Mouse (Mus musculus) activated CD4-positive, CD25-positive, alpha-beta regulatory T cell, adult 4 months (primary cell): Measurements from ENCODE around the gene Rap1gap2. TPM values are rescaled to one million over a fixed set of nuclear protein-coding genes. Genes with fewer than 3 reads are reported as not detected.
A peak's percentile ranks its signal among the peaks of the same experiment; 100 is the strongest.

ENCODE experiments used
- ATAC-seq: one replicate; pipeline ENCODE4 v1.8.0; 2017
- polyA plus RNA-seq, 2 experiments: library from polyadenylated mRNA; unstranded; fragments of 100-300 nt; shearing (Covaris generic); gene quantifications; one replicate each; pipeline ENCODE4 v1.2.1; 2017

Gene Rap1gap2
- 1 to 10 TPM; 3.3 to 4.1 TPM for polyA plus RNA-seq

- no peak for ATAC-seq
These were observed at the start of gene Rap1gap2 for GRCm38 (mm10) chr11:74610545-74611176. Gene Rap1gap2, minus strand, starts transcription at chr11:74610915.

- ATAC-seq, result no peak
These were observed 49.6 kb upstream of the Rap1gap2 start for GRCm38 (mm10) chr11:74660336-74660735.

- ATAC-seq, result no peak
These were observed 45.2 kb upstream of the Rap1gap2 start for GRCm38 (mm10) chr11:74655941-74656340.

- ATAC-seq, result no peak
These were observed 42.7 kb upstream of the Rap1gap2 start for GRCm38 (mm10) chr11:74653385-74653784.

GRCm38 (mm10) chr11:74652791-74653191, 42.1 kb upstream of the Rap1gap2 start:
- ATAC-seq, result no peak

GRCm38 (mm10) chr11:74650576-74651100, 39.9 kb upstream of the Rap1gap2 start:
- no peak for ATAC-seq

GRCm38 (mm10) chr11:74649647-74650551, 39.2 kb upstream of the Rap1gap2 start:
- peak; percentile 3 for ATAC-seq

- peak; percentile 95 for ATAC-seq
These were observed 38.5 kb upstream of the Rap1gap2 start, which contains the start of gene Cluh for GRCm38 (mm10) chr11:74649095-74649646. Gene Cluh, plus strand, starts transcription at chr11:74649495.

- ATAC-seq, result no peak
These were observed 38.0 kb upstream of the Rap1gap2 start for GRCm38 (mm10) chr11:74648676-74649075.

GRCm38 (mm10) chr11:74647966-74648365, 37.3 kb upstream of the Rap1gap2 start:
- no peak for ATAC-seq

GRCm38 (mm10) chr11:74639628-74640027, 28.9 kb upstream of the Rap1gap2 start:
- no peak for ATAC-seq

- no peak for ATAC-seq
These were observed 28.2 kb upstream of the Rap1gap2 start for GRCm38 (mm10) chr11:74638791-74639411.

GRCm38 (mm10) chr11:74637971-74638790, 27.5 kb upstream of the Rap1gap2 start:
- peak; percentile 28 for ATAC-seq

GRCm38 (mm10) chr11:74637486-74637885, 26.8 kb upstream of the Rap1gap2 start:
- no peak for ATAC-seq

- peak; percentile 63 for ATAC-seq
These were observed 24.0 kb upstream of the Rap1gap2 start for GRCm38 (mm10) chr11:74634490-74635275.

- no peak for ATAC-seq
These were observed 21.4 kb upstream of the Rap1gap2 start for GRCm38 (mm10) chr11:74631880-74632789.

GRCm38 (mm10) chr11:74627481-74627880, 16.8 kb upstream of the Rap1gap2 start:
- no peak for ATAC-seq

GRCm38 (mm10) chr11:74625333-74625732, 14.6 kb upstream of the Rap1gap2 start:
- no peak for ATAC-seq

GRCm38 (mm10) chr11:74623693-74624092, 13.0 kb upstream of the Rap1gap2 start:
- no peak for ATAC-seq
